Mouse (Mus musculus) limb, embryonic 12.5 days (tissue): ENCODE results near the gene Slc39a11. TPM values are rescaled to one million over a fixed set of nuclear protein-coding genes. Genes with fewer than 3 reads are reported as not detected.

Source experiments
- ATAC-seq: fragments of 200-750 bp; cut with Nextera tagmentation; 2 replicates; pipeline ENCODE4 v1.8.0; 2017; ENCODE audit warnings: low read depth, moderate TSS enrichment; ENCODE audit not compliant: insufficient number of reproducible peaks, insufficient read depth, low FRiP score, low TSS enrichment
- H3K27ac ChIP-seq: fragments of 300-500 bp; sonication (generic); 2 replicates; pipeline ENCODE4 v1.5.1; 2016; ENCODE audit warnings: mild to moderate bottlenecking, moderate library complexity
- H3K27me3 ChIP-seq: fragments of 300-500 bp; sonication (generic); 2 replicates; pipeline ENCODE4 v1.6.1; 2016; ENCODE audit warnings: mild to moderate bottlenecking, moderate library complexity
- H3K36me3 ChIP-seq: fragments of 300-500 bp; sonication (generic); 2 replicates; pipeline ENCODE4 v1.6.1; 2016; ENCODE audit warnings: mild to moderate bottlenecking, moderate library complexity
- H3K4me1 ChIP-seq: fragments of 300-500 bp; sonication (generic); replicated peaks from 2 replicates; pipeline ENCODE4 v1.6.1; 2016
- H3K4me2 ChIP-seq: fragments of 300-500 bp; sonication (generic); 2 replicates; pipeline ENCODE4 v1.6.1; 2016; ENCODE audit warnings: mild to moderate bottlenecking, moderate library complexity
- H3K4me3 ChIP-seq: fragments of 300-500 bp; sonication (generic); replicated peaks from 2 replicates; pipeline ENCODE4 v1.5.1; 2016; ENCODE audit warnings: mild to moderate bottlenecking
- H3K9ac ChIP-seq: fragments of 300-500 bp; sonication (generic); replicated peaks from 2 replicates; pipeline ENCODE4 v1.6.1; 2016; ENCODE audit warnings: mild to moderate bottlenecking, moderate library complexity
- H3K9me3 ChIP-seq: fragments of 300-500 bp; sonication (generic); 2 replicates; pipeline ENCODE4 v1.6.1; 2016; ENCODE audit warnings: mild to moderate bottlenecking, moderate library complexity
- WGBS: fragments of 180-500 bp; shearing (Covaris S2); methylation state at CpG from one replicate; pipeline ENCODE4 v1.1.7; 2016; 5-methylcytosine and 5-hydroxymethylcytosine counted together
- polyA plus RNA-seq: library from polyadenylated mRNA; unstranded; fragments of >200 nt; fragmentation: Nextera tagmentation; extraction: Ambion mirVana; gene quantifications from 2 replicates; pipeline ENCODE4 v1.2.1, GENCODE M21; 2016

Slc39a11 gene
- 17.3 and 17.9 TPM in 2 replicates for polyA plus RNA-seq

GRCm38 (mm10) chr11:113649353-113650210, at the start of gene Slc39a11:
Gene Slc39a11 (minus strand): TSS chr11:113650079.
- peak; percentile 71; the same call in 1 of the 2 replicates for ATAC-seq
- Histone ChIP-seq H3K9me3 (no peaks in the 10 kb centered on the region; the same call in 1 of the 2 replicates), H3K27me3 (no peaks in the 10 kb centered on the region), H3K4me2 (peak within 1 kb of the TSS; percentile 70), H3K9ac (peak within 1 kb of the TSS; percentile 90), H3K36me3 (peaks cover 33% of the 10 kb centered on the region), H3K27ac (peak within 1 kb of the TSS; percentile 89), H3K4me3 (peak within 1 kb of the TSS; percentile 96), H3K4me1 (peaks cover 46% of the 10 kb centered on the region)
- WGBS, result under 1% methylated on average over 90 of the region's 91 CpGs

- WGBS, result 81% methylated on average over 7 of the region's 7 CpGs
- no peak for ATAC-seq
- peaks cover 55% of the 10 kb centered on the region for H3K36me3 ChIP-seq
- no peaks in the 10 kb centered on the region; the same call in 1 of the 2 replicates for H3K4me1 ChIP-seq
- no peaks in the 10 kb centered on the region for H3K27me3 ChIP-seq
- H3K4me3 ChIP-seq, result no peak overlapping the region
- H3K27ac ChIP-seq, result no peak overlapping the region
- H3K9ac ChIP-seq, result no peak overlapping the region
- no peak overlapping the region for H3K4me2 ChIP-seq
- 0 out of 2 replicates have a peak, but pooled peaks cover 5% of the 10 kb centered on the region for H3K9me3 ChIP-seq
These were observed 49.8 kb upstream of the Slc39a11 start for GRCm38 (mm10) chr11:113699643-113700042.

- Histone ChIP-seq H3K27ac (no peak overlapping the region), H3K9ac (no peak overlapping the region), H3K9me3 (0 out of 2 replicates have a peak, but pooled peaks cover 5% of the 10 kb centered on the region), H3K4me3 (no peak overlapping the region), H3K4me1 (no peaks in the 10 kb centered on the region), H3K4me2 (no peak overlapping the region), H3K36me3 (peaks cover 71% of the 10 kb centered on the region), H3K27me3 (no peaks in the 10 kb centered on the region)
- ATAC-seq, result no peak
- 89% methylated on average over 12 of the region's 12 CpGs for WGBS
These were observed 48.2 kb upstream of the Slc39a11 start for GRCm38 (mm10) chr11:113698013-113698545.

- H3K36me3 ChIP-seq, result peaks cover 76% of the 10 kb centered on the region
These were observed 47.7 kb upstream of the Slc39a11 start for GRCm38 (mm10) chr11:113697571-113697970.

GRCm38 (mm10) chr11:113691851-113692250, 42.0 kb upstream of the Slc39a11 start:
- Histone ChIP-seq H3K4me2 (no peak overlapping the region), H3K27ac (no peak overlapping the region), H3K4me1 (0 out of 2 replicates have a peak, but pooled peaks cover 3% of the 10 kb centered on the region), H3K27me3 (no peaks in the 10 kb centered on the region), H3K36me3 (peaks cover 94% of the 10 kb centered on the region), H3K4me3 (no peak overlapping the region), H3K9ac (no peak overlapping the region), H3K9me3 (0 out of 2 replicates have a peak, but pooled peaks cover 5% of the 10 kb centered on the region)
- 69% methylated on average over 3 of the region's 3 CpGs for WGBS
- ATAC-seq, result no peak

More at GRCm38 (mm10) chr11:113697571-113697970, 47.7 kb upstream of the Slc39a11 start:
- Histone ChIP-seq H3K27me3 (no peaks in the 10 kb centered on the region), H3K9ac (no peak overlapping the region), H3K4me3 (no peak overlapping the region), H3K4me1 (no peaks in the 10 kb centered on the region), H3K9me3 (0 out of 2 replicates have a peak, but pooled peaks cover 5% of the 10 kb centered on the region), H3K27ac (no peak overlapping the region), H3K4me2 (no peak overlapping the region)
- 83% methylated on average over 5 of the region's 5 CpGs for WGBS
- ATAC-seq, result no peak

- Histone ChIP-seq H3K9me3 (0 out of 2 replicates have a peak, but pooled peaks cover 5% of the 10 kb centered on the region), H3K27me3 (no peaks in the 10 kb centered on the region), H3K27ac (no peak overlapping the region), H3K4me2 (no peak overlapping the region), H3K9ac (no peak overlapping the region; the same call in 1 of the 2 replicates), H3K4me1 (0 out of 2 replicates have a peak, but pooled peaks cover 9% of the 10 kb centered on the region), H3K36me3 (peaks cover 88% of the 10 kb centered on the region), H3K4me3 (no peak overlapping the region)
- 82% methylated on average over 5 of the region's 5 CpGs for WGBS
- no peak for ATAC-seq
These were observed 41.4 kb upstream of the Slc39a11 start for GRCm38 (mm10) chr11:113691318-113691717.

GRCm38 (mm10) chr11:113690506-113690905, 40.6 kb upstream of the Slc39a11 start:
- Histone ChIP-seq H3K4me2 (no peak overlapping the region), H3K36me3 (peaks cover 80% of the 10 kb centered on the region), H3K27me3 (no peaks in the 10 kb centered on the region), H3K9ac (no peak overlapping the region), H3K4me1 (peaks cover 13% of the 10 kb centered on the region), H3K4me3 (no peak overlapping the region), H3K9me3 (0 out of 2 replicates have a peak, but pooled peaks cover 2% of the 10 kb centered on the region), H3K27ac (no peak overlapping the region)
- 90% methylated on average over 12 of the region's 12 CpGs for WGBS
- ATAC-seq, result no peak

- no peaks in the 10 kb centered on the region for H3K27me3 ChIP-seq
- 69% methylated on average over 2 of the region's 2 CpGs for WGBS
- H3K9ac ChIP-seq, result no peak overlapping the region
- H3K27ac ChIP-seq, result no peak overlapping the region
- no peaks in the 10 kb centered on the region for H3K9me3 ChIP-seq
- no peak overlapping the region for H3K4me3 ChIP-seq
- peaks cover 45% of the 10 kb centered on the region for H3K36me3 ChIP-seq
- ATAC-seq, result no peak
- no peak overlapping the region for H3K4me2 ChIP-seq
- H3K4me1 ChIP-seq, result peaks cover 30% of the 10 kb centered on the region
These were observed 37.2 kb upstream of the Slc39a11 start for GRCm38 (mm10) chr11:113687031-113687430.

- no peak for ATAC-seq
- Histone ChIP-seq H3K4me2 (peak overlapping the region; percentile 87), H3K4me1 (peaks cover 39% of the 10 kb centered on the region)
These were observed 35.0 kb upstream of the Slc39a11 start for GRCm38 (mm10) chr11:113684707-113685426.

GRCm38 (mm10) chr11:113683957-113684706, 34.3 kb upstream of the Slc39a11 start, which contains the start of the genes Fam104a and D11Wsu47e:
Gene Fam104a (minus strand): TSS chr11:113684155.
Gene D11Wsu47e (plus strand): TSS chr11:113684412.
- ATAC-seq, result peak; percentile 88
- Histone ChIP-seq H3K4me1 (peaks cover 39% of the 10 kb centered on the region), H3K9ac (peak within 1 kb of the TSS; percentile 90), H3K36me3 (peaks cover 16% of the 10 kb centered on the region), H3K9me3 (no peaks in the 10 kb centered on the region), H3K4me3 (peak within 1 kb of the TSS; percentile 96), H3K27me3 (no peaks in the 10 kb centered on the region), H3K27ac (peak within 1 kb of the TSS; percentile 97), H3K4me2 (peak within 1 kb of the TSS; percentile 87)
- WGBS, result under 1% methylated on average over 73 of the region's 73 CpGs

More at GRCm38 (mm10) chr11:113684707-113685426, 35.0 kb upstream of the Slc39a11 start:
- H3K9ac ChIP-seq, result peak overlapping the region; percentile 90
- peak overlapping the region; percentile 97 for H3K27ac ChIP-seq
- H3K36me3 ChIP-seq, result peaks cover 24% of the 10 kb centered on the region
- H3K27me3 ChIP-seq, result no peaks in the 10 kb centered on the region
- whole genome bisulfite sequencing, result 42% methylated on average over 25 of the region's 25 CpGs
- H3K4me3 ChIP-seq, result peak overlapping the region; percentile 96
- no peaks in the 10 kb centered on the region for H3K9me3 ChIP-seq
